Mouse (Mus musculus) midbrain, embryonic 14.5 days (tissue): Measurements from ENCODE around the gene Lrch4. TPM values are rescaled to one million over a fixed set of nuclear protein-coding genes. Genes with fewer than 3 reads are reported as not detected.

ENCODE experiments used
- ATAC-seq: fragments of 200-750 bp; cut with Nextera tagmentation; 2 replicates; pipeline ENCODE4 v1.8.0; 2017; ENCODE audit warnings: moderate number of reproducible peaks, moderate library complexity; ENCODE audit not compliant: low FRiP score, low TSS enrichment
- DNase-seq: peaks from one replicate; pipeline ENCODE4 v3.0.0-alpha.2; 2015
- H3K27ac ChIP-seq: fragments of 300-500 bp; sonication (generic); replicated peaks from 2 replicates; pipeline ENCODE4 v1.5.1; 2014; ENCODE audit warnings: mild to moderate bottlenecking, low read depth, low read length, moderate library complexity
- H3K27me3 ChIP-seq: fragments of 300-500 bp; sonication (generic); 2 replicates; pipeline ENCODE4 v1.6.1; 2014; ENCODE audit warnings: low read length, control low read depth, mixed read lengths; ENCODE audit not compliant: control insufficient read depth, insufficient read depth
- H3K36me3 ChIP-seq: fragments of 300-500 bp; sonication (generic); 2 replicates; pipeline ENCODE4 v1.6.1; 2014; ENCODE audit warnings: low read length, control low read depth; ENCODE audit not compliant: control insufficient read depth, insufficient read depth
- H3K4me1 ChIP-seq: fragments of 300-500 bp; sonication (generic); 2 replicates; pipeline ENCODE4 v1.6.1; 2014; ENCODE audit warnings: mild to moderate bottlenecking, antibody characterized with exemption, low read length, control low read depth; ENCODE audit not compliant: control insufficient read depth, insufficient read depth
- H3K4me2 ChIP-seq: fragments of 300-500 bp; sonication (generic); 2 replicates; pipeline ENCODE4 v1.6.1; 2014; ENCODE audit warnings: mild to moderate bottlenecking, low read length, moderate library complexity
- H3K4me3 ChIP-seq: fragments of 300-500 bp; sonication (generic); replicated peaks from 2 replicates; pipeline ENCODE4 v1.5.1; 2014; ENCODE audit warnings: low read depth, low read length
- H3K9ac ChIP-seq: fragments of 300-500 bp; sonication (generic); replicated peaks from 2 replicates; pipeline ENCODE4 v1.6.1; 2014; ENCODE audit warnings: mild to moderate bottlenecking, low read length, moderate library complexity
- H3K9me3 ChIP-seq: fragments of 300-500 bp; sonication (generic); 2 replicates; pipeline ENCODE4 v1.6.1; 2016; ENCODE audit warnings: low read length, control low read depth, mixed read lengths; ENCODE audit not compliant: control insufficient read depth
- WGBS: fragments of 180-500 bp; shearing (Covaris S2); extraction: QIAGEN DNeasy Blood & Tissue Kit; methylation state at CpG from one replicate; pipeline ENCODE4 v1.1.7; 2014; 5-methylcytosine and 5-hydroxymethylcytosine counted together
- polyA plus RNA-seq: library from polyadenylated mRNA; unstranded; fragments of >200 nt; fragmentation: Nextera tagmentation; extraction: Ambion mirVana; gene quantifications from 2 replicates; pipeline ENCODE4 v1.2.1, GENCODE M21; 2014

Lrch4 gene
- polyA plus RNA-seq, 1 experiment from 2014 or later: 21.9 TPM

DNA sequence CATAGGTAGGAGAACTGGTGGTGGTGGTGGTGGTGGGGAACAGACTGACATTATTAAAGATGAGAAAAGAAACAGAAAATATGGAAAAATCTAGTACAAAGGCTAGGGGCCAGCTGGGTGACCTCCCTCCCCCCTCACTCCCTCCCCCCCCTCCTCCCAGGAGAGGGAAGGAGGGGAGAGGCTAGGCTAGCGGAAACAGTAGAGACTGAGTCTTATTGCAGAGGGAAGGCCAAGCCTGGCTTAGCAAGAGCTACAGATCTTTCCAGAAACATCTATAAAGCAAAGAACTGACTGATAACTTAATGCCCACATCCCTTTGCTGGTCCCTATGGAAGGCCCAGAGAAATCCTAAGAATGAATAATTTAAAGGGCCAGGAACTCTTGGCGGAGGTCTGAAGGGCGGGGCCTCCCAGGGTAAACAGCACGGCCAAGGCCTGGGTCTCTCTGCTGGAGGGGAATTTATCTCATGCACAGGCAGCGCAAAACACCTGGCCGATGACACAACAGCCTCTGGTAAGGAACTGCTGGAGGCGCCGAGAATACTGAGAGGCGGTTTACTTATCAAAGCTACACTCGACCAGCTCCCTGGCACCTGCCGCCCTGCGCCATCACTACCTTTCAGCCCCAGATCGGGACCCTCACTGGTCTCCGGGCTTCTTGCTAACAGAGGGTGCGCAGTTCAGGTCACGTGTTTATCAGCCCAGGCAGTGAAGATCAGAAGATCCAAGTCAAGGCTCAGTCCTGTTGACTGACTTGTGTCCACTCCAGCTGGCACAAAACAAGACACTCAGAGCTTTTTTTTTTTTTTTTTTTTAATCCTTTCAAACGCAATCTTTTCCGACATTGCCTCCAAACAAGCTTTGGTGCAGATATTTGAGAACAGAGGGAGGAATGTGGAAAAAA, 21.0 kb downstream of the Lrch4 start:
- H3K27ac ChIP-seq: 0 out of 2 replicates have a peak overlapping the region, but pooled peaks have one; percentile 32
- WGBS: 14% methylated on average over 18 of the region's 18 CpGs

GRCm38 (mm10) chr5:137652474-137652873, 23.6 kb downstream of the Lrch4 start:
- no peak overlapping the region for H3K9ac ChIP-seq
- WGBS: 30% methylated on average over 3 of the region's 3 CpGs
- no peak overlapping the region for H3K4me3 ChIP-seq
- DNase-seq (peak; percentile 87), ATAC-seq (no peak)
- H3K4me2 ChIP-seq: no peak overlapping the region
- peaks cover 14% of the 10 kb centered on the region for H3K4me1 ChIP-seq
- no peaks in the 10 kb centered on the region for H3K27me3 ChIP-seq
- H3K9me3 ChIP-seq: no peaks in the 10 kb centered on the region
- H3K36me3 ChIP-seq: peaks cover 27% of the 10 kb centered on the region
- H3K27ac ChIP-seq: no peak overlapping the region

More for the DNA sequence above, 21.0 kb downstream of the Lrch4 start:
- Histone ChIP-seq H3K36me3 (peaks cover 26% of the 10 kb centered on the region), H3K4me1 (peaks cover 14% of the 10 kb centered on the region), H3K27me3 (peaks cover 16% of the 10 kb centered on the region), H3K9ac (no peak overlapping the region), H3K9me3 (no peaks in the 10 kb centered on the region), H3K4me3 (no peak overlapping the region), H3K4me2 (peak overlapping the region; percentile 38)
- ATAC-seq: no peak
- DNase-seq: peak; percentile 39

- ATAC-seq (no peak), DNase-seq (no peak)
- Histone ChIP-seq H3K4me3 (no peak overlapping the region), H3K36me3 (peaks cover 27% of the 10 kb centered on the region), H3K27me3 (no peaks in the 10 kb centered on the region), H3K27ac (no peak overlapping the region), H3K9me3 (no peaks in the 10 kb centered on the region), H3K4me1 (peaks cover 14% of the 10 kb centered on the region), H3K9ac (no peak overlapping the region), H3K4me2 (no peak overlapping the region)
- WGBS: 95% methylated on average over 10 of the region's 10 CpGs
Observed at GRCm38 (mm10) chr5:137653366-137653765, 24.4 kb downstream of the Lrch4 start.

GRCm38 (mm10) chr5:137654746-137655145, 25.8 kb downstream of the Lrch4 start:
- peaks cover 31% of the 10 kb centered on the region for H3K36me3 ChIP-seq
- no peak overlapping the region for H3K27ac ChIP-seq
- no peak for DNase-seq
- H3K4me3 ChIP-seq: no peak overlapping the region
- ATAC-seq: no peak
- no peaks in the 10 kb centered on the region for H3K27me3 ChIP-seq
- H3K4me2 ChIP-seq: no peak overlapping the region
- 77% methylated on average over 7 of the region's 7 CpGs for WGBS
- no peaks in the 10 kb centered on the region for H3K9me3 ChIP-seq
- no peak overlapping the region for H3K9ac ChIP-seq
- H3K4me1 ChIP-seq: peaks cover 9% of the 10 kb centered on the region

DNA sequence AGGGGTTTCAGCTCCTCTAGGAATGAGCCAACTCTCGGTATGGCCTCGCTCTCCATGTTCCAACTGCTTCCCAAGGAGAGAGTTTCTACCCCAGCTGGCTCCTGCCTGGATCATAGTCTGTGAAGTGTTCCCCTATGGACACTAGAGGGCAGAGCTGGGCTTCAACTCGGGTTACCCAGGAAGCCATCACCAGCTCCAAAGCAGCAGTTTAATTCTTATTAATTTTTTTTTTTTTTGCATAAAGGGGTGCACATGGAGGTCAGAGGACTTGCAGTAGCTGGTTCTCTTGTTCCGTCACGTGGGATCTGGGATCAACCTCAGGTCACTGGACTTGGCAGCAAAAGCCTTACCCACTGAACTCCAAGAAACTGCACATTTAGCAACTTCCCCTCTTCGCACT, 28.1 kb downstream of the Lrch4 start:
- Histone ChIP-seq H3K4me3 (no peak overlapping the region), H3K27ac (no peak overlapping the region), H3K36me3 (peaks cover 41% of the 10 kb centered on the region), H3K9me3 (no peaks in the 10 kb centered on the region), H3K4me2 (no peak overlapping the region), H3K9ac (no peak overlapping the region), H3K4me1 (no peaks in the 10 kb centered on the region), H3K27me3 (no peaks in the 10 kb centered on the region)
- 35% methylated on average over 6 of the region's 6 CpGs for WGBS
- ATAC-seq: no peak
- peak; percentile 93 for DNase-seq

- DNase-seq (no peak), ATAC-seq (no peak)
- Histone ChIP-seq H3K27ac (no peak overlapping the region), H3K36me3 (peaks cover 46% of the 10 kb centered on the region), H3K4me2 (no peak overlapping the region), H3K9ac (no peak overlapping the region), H3K9me3 (no peaks in the 10 kb centered on the region), H3K4me1 (no peaks in the 10 kb centered on the region), H3K4me3 (no peak overlapping the region), H3K27me3 (no peaks in the 10 kb centered on the region)
- 94% methylated on average over 6 of the region's 6 CpGs for WGBS
Observed at GRCm38 (mm10) chr5:137660064-137660688, 31.3 kb downstream of the Lrch4 start.

GRCm38 (mm10) chr5:137663057-137663456, 34.1 kb downstream of the Lrch4 start:
- Histone ChIP-seq H3K9me3 (no peaks in the 10 kb centered on the region), H3K27ac (no peak overlapping the region), H3K27me3 (no peaks in the 10 kb centered on the region), H3K4me2 (no peak overlapping the region), H3K36me3 (peaks cover 69% of the 10 kb centered on the region), H3K9ac (no peak overlapping the region), H3K4me3 (no peak overlapping the region), H3K4me1 (no peaks in the 10 kb centered on the region)
- no peak for DNase-seq
- 81% methylated on average over 9 of the region's 9 CpGs for WGBS
- ATAC-seq: no peak

DNA sequence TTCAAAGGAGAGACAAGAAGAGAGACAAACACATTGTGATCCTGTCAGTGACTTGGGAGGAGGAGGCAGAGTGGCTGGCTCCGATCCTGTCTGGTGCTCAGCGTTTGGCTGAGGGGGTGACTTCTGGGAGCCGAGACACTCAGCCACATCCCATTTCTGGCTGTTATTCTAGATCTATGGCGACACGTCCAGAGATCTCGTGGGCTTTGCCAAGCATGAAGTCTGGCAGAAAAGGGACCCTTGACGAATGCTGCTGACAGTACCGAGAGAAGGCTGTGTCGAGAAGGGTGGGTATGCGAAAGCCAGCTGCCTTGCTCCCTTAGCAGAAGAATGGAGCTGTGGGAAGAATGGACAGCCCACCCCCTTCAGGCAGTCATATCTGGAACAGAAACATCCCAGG, 40.0 kb downstream of the Lrch4 start:
- Histone ChIP-seq H3K9me3 (no peaks in the 10 kb centered on the region), H3K27ac (no peak overlapping the region), H3K27me3 (no peaks in the 10 kb centered on the region), H3K36me3 (peaks cover 28% of the 10 kb centered on the region), H3K4me2 (no peak overlapping the region), H3K4me1 (no peaks in the 10 kb centered on the region), H3K4me3 (no peak overlapping the region), H3K9ac (no peak overlapping the region)
- WGBS: 66% methylated on average over 10 of the region's 10 CpGs
- ATAC-seq (no peak), DNase-seq (peak; percentile 24)
